Mouse (Mus musculus) lung, adult 18-20 months (tissue): Measurements from ENCODE around the gene Sin3b.
"Not testable (repeated sequence)": the region's sequence is repeated elsewhere in the genome, so short reads cannot be mapped to it uniquely, and the experiment has no call there.

ENCODE experiments used
- DNase-seq, 2 experiments: peaks; one replicate each; pipeline ENCODE4 v3.0.0; 2022; ENCODE audit warnings: mixed read lengths in 2 of 2

The Sin3b gene

DNA sequence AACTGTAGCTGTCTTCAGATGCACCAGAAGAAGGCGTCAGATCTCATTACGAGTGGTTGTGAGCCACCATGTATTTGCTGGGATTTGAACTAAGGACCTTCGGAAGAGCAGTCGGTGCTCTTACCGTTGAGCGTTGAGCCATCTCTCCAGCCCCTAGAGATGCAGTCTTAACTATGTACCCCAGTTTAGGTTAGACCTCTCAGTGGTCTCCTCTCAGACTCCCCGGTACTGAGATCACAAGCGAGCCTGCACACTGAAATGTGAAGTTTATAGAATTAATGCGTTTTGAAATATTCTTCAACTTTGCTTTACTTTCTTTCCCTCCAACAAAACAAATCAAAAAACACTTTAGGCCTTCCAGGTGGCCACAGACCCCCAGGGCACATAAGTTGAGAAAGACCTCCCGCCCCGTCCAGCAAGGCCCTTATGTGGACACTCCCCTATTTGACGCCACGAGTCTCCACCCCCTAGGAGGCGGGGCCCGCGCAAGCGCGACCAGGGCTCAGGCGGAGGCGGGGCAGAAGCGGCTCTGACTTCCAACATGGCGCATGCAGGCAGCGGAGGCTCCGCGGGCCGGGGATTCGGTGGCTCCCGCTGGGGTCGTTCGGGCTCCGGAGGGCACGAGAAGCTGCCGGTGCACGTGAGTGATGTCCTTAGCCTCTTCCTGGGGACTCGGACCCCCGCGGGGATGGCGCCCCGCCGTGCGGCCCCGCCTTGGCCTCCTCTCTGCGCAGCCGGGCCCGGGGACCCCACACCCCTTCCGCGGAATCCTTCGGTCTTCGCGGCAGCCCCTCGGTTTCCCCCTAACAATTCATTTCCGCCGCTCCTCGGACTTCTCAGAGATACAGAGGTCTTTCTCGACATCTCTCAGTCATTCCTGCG, at the start of gene Sin3b:
Gene Sin3b, plus strand, starts transcription at position 517 of the 882 bp plus-strand sequence.
- DNase-seq, result peak; percentile 94 to 95

DNA sequence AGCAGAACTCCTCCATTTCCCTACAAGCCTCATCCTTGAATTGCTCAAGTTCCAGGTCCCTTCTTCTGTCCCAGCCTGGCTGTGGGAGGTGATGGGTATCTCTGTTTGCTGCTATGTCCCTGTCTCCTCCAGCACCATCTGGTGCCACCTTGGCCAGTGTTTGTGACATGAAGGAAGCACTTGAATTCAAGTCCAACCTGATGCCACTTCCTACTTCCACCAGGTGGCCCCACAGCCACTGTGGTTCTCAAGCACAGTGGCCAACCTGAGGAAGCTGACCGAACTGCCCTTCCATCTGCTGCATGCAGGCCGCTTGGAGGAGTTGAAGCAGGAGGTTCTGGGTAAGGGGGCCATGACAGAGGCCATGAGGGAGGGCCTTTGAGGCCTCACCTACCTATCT, 48.9 kb upstream of the Sin3b start:
- no peak for DNase-seq

DNA sequence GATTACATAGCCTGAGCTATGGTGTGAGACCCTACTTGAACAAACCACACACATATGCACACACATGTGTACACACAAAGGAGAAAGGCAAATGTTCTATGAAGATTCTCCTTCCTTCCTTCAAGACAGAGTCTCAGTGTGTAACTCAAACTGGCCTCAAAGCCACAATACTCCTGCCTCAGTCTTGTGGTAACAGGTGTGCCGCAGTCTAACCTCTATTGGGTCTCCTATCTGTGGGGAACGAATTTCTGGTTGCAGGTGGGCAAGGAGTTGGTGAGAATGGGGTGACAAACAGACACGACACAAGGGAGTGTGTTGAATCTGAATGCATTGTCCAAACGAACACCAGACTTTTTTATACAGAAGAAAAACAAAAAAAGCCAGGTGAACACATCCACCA, 46.6 kb upstream of the Sin3b start:
- no peak for DNase-seq

DNA sequence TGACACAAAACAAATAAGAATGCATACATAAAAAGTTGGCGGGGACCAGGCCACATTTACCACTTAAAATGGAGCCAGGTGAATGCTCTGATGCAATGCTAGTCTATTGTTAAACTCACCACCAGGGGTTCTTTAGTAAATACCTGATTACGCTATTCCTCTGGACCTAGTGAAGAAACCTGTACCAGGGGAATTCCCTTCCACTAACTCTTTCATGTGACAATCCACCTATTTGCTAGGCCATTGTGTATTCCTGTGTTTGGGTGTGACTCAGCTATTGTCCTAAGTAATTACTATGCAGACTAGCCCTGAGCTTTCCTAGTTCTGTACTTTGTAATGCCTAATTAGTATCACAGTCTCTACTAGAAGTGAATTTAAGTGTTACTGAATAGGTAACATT, 46.2 kb upstream of the Sin3b start:
- not testable (repeated sequence) for DNase-seq

DNA sequence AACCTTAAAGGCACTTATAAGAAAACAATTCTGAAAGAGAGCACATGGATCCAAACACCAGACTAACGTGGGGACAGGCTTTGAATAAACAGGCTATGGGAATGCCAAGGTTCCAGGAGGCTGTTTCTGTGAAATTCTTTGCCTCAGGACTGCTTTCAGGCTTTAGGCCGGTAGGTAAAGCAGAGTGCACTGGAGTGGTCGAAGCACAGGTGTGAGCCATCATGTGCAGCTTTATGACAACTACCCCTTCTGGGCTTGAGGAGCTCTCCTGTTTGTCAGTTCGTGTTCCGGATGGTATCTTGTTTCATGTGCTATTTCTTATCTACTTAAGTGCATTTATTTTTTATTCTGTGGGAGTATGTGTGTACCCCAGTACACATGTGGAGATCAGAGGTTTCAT, 45.8 kb upstream of the Sin3b start:
- DNase-seq, result no peak

DNA sequence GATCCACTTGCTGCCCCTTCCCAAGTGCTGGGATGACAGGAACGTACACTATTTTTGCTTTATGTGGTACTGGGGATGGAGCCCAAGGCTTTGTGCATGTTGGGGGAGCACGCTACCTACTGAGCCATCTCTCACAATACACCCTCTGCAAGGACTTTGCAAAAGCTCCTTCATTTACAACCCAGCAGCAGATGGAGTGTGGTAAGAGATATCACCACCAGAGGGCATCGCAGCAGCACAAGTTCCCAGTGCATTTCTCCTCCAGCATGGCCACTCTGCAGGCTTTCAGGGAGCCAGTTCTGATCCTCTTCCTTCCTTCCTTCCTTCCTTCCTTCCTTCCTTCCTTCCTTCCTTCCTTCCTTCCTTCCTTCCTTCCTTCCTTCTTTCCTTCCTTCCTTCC, 43.0 kb upstream of the Sin3b start:
- DNase-seq, result peak; percentile 42 to 55

DNA sequence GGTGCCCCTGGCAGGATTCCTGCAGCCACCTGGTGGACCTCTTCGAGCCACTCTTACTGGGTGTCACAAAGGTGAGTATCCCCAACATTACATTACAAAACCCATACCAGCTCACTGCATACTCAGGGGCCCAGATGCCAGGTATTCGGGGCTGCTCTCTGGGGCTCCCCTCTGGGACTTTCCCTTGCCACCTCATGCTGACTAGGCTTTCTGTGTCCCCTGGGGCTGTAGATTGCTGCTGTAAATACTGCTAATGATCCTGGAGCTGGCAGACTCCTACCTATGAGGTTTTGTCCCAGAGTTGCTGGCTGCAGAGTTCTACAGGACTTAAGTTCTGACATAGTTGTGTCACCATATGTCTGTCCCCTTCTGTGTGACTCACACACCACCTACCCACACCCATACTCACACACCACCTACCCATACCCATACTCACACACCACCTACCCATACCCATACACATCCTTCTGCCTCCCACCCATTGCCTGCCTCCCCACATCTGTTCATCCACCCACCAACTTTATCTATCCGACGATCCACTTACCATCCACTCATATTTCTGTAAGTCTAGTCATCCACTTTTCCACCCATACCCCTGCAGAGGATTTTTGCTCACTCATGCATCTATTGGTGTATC, 40.9 kb upstream of the Sin3b start:
- no peak for DNase-seq

DNA sequence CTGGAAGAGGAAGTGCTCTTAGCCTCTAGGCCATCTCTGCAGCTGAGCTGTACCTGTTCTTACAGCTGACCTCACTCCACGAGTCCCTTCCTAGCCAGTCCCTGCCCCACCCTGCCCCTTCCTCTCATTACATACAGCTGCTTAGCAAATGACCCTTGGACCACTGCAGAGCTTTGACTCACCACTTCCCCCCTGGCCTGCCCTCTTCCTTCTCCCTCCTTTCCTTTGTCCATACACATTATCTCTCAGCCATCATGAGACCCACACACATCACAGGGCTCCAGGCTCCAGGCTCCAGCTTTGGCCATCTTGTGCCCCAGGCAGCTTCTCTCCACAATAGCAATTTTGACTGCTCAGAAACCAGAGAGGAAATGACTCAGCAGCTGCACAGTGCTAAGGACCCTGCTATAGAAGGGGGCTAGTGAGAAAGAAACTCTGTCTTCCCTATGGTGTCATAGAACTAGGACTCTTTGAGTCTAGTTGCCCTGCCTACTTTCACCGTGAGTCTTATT, 40.0 kb upstream of the Sin3b start:
- DNase-seq, result no peak

DNA sequence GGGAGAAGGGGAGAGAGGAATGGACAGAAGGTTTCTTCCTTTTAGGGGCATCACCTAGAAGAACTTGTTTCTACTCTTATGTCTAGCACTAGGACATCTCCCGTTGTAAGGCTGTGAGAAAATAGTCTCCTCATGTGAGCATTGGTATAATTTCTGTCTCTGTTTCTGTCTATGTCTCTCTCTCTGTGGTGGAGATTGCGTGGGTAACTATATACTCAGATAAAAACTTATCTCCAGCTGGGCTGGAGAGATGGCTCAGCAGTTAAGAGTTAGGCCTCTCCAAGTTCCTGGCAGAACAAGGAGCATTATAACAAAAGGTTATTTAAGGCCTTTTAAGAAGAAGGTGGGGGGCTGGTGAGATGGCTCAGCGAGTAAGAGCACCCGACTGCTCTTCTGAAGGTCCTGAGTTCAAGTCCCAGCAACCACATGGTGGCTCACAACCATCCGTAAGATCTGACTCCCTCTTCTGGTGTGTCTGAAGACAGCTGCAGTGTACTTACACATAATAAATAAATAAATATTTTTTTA, 39.4 kb upstream of the Sin3b start:
- DNase-seq, result not testable (repeated sequence)

DNA sequence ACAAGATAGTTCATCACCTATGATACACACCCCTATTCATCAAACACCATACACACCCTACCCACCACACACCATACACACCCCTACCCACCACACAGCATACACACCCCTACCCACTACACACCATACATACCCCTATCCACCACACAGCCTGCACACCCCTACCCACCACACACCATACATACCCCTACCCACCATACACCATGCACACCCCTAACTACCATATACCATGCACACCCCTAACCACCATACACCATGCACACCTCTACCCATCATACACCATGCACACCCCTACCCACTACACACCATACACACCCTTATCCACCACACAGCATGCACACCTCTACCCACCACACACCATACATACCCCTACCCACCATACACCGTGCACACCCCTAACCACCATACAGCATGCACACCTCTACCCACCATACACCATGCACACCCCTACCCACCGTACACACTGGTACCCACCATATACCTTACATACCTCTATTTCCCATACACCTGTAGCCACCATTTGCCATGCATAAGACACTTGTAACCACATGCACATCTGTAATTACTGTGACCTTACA, 24.6 kb upstream of the Sin3b start:
- no peak for DNase-seq

DNA sequence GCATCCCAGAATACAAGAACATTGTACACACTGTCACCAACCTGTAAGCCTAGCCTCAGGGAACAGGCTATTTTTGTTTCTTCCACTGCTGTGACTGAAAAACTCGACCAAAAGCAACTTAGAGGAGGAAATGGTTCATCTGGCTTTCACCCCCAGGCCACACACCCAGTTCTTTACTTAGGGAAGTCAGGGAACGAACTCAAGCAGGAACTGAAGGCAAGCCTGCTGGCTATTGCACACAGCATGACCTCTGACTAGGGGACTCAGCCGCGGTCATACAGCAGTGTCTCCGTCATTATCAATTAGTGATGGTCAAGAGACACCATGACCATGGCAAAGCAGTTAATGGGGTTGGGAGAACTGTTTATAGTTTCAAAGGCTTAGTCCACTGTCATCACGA, 10.5 kb upstream of the Sin3b start:
- no peak for DNase-seq

DNA sequence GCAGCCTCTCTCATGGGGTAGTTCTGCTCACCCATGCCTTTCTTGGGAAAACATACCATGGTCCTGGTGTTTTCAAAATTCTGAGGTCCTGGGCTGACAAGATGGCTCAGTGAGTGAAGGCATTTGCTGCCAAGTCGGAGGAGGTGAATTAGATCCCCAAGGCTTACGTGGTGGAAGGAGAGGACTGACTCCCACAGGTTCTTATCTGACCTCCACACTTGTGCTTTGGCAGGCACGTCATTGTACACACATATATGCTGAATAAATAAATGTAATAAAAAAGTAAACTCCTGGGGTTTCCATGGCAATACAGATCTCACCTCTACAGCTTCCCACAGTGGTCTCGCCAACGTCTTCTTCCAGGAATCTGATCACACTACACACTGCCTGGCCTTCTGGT, 6.5 kb upstream of the Sin3b start:
- DNase-seq, result no peak

DNA sequence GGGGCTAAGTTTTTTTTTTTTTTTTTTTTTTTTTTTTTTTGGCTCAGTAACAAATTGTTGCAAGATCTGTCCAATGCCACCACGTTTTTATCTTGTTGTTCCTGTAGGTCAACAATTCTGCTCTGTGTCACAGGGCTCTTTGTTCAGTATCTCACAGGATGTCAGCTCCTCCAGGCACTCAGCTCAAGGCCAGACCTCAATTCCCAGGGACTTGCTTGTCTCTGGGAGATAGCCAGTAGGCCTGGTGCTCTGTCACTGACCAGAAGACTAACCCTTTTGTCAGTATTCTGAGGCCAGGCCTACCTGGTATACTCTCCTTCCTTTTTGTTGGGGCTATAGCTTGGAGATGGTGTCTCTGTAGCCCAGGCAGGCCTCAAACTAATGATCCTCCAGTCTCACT, 2.5 kb upstream of the Sin3b start:
- DNase-seq, result no peak

DNA sequence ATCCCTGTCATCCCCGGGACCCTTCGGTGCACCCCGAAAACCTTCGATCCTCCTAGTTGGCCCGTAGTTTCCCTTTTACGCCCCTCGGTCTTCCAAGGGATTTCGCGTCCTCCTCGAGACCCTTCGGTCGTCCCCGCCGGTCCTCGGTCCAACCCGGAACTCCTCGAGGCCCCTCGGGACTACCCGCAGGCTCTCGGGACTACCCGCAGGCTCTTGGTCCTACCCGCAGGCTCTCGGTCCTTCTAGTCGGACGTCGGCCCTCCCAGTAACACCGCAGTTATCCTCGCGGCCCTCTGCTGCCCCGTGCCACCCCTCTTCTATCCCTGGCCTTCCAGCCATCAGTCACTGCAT, 541 bp downstream of the Sin3b start:
- DNase-seq, result no peak

DNA sequence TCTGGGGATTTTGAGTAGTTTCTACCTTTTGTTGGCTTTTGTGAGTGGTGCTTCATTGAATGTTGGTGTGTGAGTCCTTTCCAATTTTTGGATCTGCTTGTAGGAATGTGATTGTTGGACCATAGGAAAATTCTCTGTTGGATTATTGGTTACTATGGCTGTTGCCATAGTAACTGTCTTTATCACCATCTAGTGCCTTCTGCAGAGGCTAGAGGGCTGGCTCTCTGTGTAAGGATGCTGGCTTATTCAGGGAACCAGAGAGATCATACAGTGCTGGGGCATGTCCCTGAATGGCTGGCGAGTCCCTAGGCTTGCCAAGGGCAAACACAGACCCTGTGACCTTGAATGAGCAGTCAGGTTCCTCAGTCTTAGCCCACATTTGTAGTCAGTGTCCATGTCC, 5.6 kb downstream of the Sin3b start:
- no peak for DNase-seq

DNA sequence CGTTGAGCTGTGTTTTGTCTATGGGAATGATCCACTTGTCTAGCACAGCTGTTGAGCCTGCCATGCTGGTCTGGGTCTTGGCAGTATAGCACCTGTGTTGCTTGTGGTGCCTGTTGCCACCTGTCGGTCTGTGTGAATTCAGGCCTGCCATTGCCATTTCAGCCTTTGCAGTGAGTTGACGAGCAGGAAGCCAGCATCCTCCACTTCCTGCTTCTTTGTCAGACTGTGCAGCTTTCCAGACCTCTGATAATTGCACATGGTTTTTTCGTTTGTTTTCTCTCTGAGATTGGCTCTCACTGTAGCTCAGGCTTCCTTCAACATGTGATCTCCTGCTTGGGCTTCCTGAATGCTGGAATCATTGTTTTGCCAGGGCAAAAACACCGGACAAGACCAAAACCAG, 11.9 kb downstream of the Sin3b start:
- no peak for DNase-seq

DNA sequence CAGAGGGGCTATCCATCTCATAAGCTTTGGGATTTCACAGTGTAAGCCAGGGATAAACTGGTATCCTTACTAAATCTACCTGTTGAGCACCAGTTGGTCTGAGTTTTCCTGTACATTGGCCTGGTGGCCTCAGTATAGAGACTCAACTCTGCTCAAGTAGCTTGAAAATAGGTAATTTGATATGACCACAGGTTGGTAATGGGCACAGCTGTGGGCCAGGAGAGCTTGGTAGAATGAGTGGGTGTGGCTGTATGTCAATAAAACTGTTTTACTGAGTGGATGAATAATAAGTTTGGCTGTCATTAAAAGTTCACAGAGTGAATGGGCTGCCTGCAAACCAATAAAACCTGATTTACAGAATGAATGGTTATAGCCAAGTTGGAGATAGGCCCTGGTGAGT, 13.8 kb downstream of the Sin3b start:
- DNase-seq, result peak in 1 of 2 experiments; percentile 43

DNA sequence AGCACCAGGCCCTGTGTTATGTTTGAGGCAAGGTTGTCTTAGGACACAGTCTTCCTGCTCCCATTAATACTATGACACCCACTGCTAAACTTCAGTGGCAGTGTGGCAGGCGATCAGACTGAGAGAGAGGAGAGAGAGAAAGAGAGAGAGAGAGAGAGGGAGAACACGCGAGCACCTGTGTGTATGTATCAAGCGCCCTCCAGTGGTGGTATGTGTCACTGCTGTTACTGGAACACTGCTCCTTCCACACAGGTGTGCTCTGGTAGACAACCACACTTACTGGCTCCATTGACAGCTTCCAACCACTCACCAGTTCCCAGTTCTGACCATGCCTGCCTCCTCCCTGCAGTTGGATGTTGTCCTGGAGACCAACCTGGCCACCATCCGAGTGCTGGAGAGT, 23.0 kb downstream of the Sin3b start:
- DNase-seq, result peak; percentile 30 to 45

DNA sequence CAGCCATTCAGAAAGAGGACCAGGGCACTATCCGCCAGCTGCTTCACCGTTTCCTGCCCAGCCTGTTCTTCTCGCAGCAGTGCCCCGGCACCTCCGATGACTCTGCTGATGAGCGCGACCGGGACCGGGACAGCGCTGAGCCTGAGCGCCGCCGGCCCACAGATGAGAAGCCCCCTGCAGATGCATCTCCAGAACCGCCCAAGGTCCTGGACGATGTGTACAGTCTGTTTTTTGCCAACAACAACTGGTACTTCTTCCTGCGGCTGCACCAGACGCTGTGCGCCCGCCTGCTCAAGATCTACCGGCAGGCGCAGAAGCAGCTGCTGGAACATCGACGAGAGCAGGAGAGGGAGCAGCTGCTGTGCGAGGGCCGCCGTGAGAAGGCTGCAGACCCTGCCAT, 26.8 kb downstream of the Sin3b start:
- peak in 1 of 2 experiments; percentile 1 for DNase-seq

DNA sequence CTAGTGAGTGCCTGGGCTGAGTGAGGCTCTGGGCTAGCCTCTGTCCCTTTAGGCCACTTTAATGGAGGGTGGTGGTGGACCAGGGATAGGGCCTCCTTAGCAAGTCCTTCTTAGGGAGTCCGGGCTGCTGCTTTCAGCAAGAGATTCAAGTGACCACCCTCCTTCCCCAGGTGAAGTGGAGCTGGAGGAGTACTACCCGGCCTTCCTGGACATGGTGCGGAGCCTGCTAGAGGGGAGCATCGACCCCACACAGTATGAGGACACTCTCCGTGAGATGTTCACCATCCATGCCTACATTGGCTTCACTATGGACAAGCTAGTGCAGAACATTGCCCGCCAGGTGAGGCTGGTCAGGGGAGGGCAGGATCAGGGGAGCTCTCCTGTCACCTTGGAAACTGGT, 27.2 kb downstream of the Sin3b start:
- DNase-seq, result peak in 1 of 2 experiments; percentile 3

DNA sequence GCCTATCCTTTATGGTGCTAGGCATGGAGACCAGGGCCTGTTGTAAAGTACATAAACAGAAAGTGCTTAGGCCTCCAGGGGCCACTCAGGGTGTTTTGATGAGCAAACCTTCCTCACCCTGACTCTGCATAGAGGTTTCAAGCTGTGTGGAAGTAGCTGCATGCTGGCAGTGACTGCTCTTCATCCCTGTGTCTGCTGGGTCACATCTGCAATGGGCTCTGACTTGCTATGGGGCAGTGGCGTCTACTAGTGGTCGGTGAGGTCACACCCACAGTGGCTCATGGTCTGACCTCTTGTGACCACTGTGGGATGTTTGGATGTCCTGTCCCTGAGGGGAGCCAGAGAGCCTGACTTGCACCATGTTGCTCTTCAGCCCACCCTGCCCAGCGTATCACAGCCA, 28.0 kb downstream of the Sin3b start:
- DNase-seq, result peak in 1 of 2 experiments; percentile 2

DNA sequence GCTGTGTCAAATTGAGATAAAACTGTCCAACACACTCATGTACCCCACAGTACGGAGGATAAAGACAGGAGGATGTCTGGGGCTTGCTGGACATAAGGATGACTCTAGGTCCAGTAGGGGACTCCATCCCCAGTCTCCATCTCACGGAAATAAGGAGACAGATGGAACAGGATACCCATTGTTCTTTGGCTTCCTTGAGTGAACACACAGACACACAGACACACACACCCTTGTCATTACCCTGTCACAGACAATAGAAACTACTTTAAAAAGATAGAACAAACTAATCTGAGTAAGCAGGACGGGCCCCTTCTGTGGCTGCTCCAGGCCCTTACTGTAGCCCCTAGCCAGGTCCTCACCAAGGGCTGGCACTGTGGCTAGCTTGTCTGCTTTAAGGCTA, 29.2 kb downstream of the Sin3b start:
- peak in 1 of 2 experiments; percentile 1 for DNase-seq

DNA sequence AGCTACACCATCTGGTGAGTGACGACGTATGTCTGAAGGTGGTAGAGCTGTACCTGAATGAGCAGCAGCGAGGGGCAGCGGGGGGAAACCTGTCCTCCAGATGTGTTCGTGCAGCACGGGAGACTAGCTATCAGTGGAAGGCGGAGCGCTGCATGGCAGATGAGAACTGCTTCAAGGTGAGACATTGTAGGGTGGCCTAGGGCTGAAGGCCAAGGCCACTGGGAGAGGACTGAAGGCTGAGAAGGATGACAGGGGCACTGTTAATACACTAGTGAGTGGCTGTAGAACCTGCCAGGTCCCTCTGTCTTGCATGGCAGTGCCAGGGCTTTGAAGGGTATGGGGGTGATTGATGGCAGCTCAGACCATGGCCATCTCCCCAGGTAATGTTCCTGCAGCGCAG, 30.1 kb downstream of the Sin3b start:
- DNase-seq, result peak in 1 of 2 experiments; percentile 2

DNA sequence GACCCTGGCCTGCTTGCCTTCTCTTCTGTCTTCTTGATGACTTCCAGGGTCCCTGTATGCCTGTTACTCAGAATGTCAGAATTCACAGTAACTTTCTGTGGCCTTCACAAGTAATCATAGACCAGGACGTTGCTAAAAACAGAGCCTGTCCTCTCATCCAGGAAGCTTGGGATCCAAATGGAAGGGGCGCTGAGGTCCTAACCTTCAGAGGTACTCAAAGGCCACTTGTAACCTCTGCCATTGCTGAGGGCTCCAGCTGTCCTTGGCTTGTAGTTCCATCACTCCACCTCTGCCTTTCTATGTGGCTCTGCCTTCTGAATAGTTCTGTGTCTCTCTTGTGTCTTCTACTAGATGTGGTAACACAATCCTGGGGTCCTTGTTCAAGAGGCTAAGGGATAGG, 30.7 kb downstream of the Sin3b start:
- DNase-seq, result no peak
